Mouse (Mus musculus): ENCODE results near the gene Ccdc30. TPM values are rescaled to one million over a fixed set of nuclear protein-coding genes. Genes with fewer than 3 reads are reported as not detected.

Ccdc30 gene
- polyA plus RNA-seq, 1 experiment from 2014 or later = 9.2 TPM

DNA sequence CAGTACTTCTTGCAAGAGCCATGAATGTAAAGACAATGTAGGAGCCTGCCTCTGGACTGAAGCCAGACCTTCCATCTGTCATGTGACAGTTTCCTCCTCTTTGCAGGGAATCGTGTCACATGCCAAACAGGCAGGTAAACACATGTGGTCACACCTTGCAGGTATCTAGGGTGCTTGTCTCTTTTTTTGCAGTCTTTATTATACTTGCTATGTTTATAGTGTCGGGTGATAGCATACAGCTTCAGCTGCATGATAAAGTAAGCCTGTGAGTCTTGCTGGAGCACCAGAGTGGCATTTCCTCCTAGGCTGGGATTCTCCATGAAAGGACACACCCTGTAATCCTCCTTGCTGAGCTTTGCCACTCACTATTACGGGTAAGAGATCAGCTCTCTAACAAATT is 113.5 kb downstream of the Ccdc30 start:
- WGBS = 84% methylated on average over 3 of the region's 3 CpGs
- Histone ChIP-seq H3K27me3 (ENCODE audit: control insufficient read depth, insufficient read depth, low read length) (no peaks in the 10 kb centered on the region), H3K4me2 (replicated peaks; ENCODE audit: low read depth, low read length) (no peak overlapping the region), H3K36me3 (ENCODE audit: control insufficient read depth, insufficient read depth, low read length) (peaks cover 2% of the 10 kb centered on the region; the same call in 1 of the 2 replicates), H3K9me3 (ENCODE audit: control insufficient read depth, low read length) (no peaks in the 10 kb centered on the region), H3K9ac (ENCODE audit: low read depth, low read length) (no peak overlapping the region), H3K4me3 (ENCODE audit: low read length) (no peak overlapping the region), H3K4me1 (ENCODE audit: control insufficient read depth, insufficient read depth, low read length) (no peaks in the 10 kb centered on the region), H3K27ac (ENCODE audit: low read depth, low read length) (no peak overlapping the region)
- no peak for ATAC-seq (ENCODE audit: low FRiP score, low TSS enrichment)

DNA sequence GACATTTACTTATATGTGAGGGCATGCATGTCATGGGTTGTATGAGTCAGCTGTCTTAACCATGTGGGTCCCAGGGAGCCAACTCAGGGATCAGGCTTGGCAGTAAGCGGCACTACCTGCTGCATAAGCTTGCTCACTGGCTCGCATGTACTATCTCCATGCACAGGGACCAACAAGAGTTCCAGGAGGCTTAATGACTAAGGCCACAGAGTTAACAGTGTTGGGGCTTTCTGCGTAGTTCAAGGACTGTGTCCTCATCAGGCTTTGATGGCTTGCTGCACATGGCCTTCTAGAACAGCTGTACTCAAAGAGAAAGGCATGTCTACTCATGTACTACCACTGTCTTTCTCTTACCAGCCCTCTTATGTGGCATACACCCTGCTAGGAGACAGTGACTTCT is 114.6 kb downstream of the Ccdc30 start:
- no peak overlapping the region for H3K27ac ChIP-seq (ENCODE audit: low read depth, low read length)
- no peaks in the 10 kb centered on the region for H3K36me3 ChIP-seq (ENCODE audit: control insufficient read depth, insufficient read depth, low read length)
- ATAC-seq (ENCODE audit: low FRiP score, low TSS enrichment) = no peak
- H3K9ac ChIP-seq (ENCODE audit: low read depth, low read length) = no peak overlapping the region
- H3K27me3 ChIP-seq (ENCODE audit: control insufficient read depth, insufficient read depth, low read length) = no peaks in the 10 kb centered on the region
- no peaks in the 10 kb centered on the region; the same call in 1 of the 2 replicates for H3K4me1 ChIP-seq (ENCODE audit: control insufficient read depth, insufficient read depth, low read length)
- H3K4me3 ChIP-seq (ENCODE audit: low read length) = no peak overlapping the region
- no peak overlapping the region for H3K4me2 ChIP-seq (replicated peaks; ENCODE audit: low read depth, low read length)
- H3K9me3 ChIP-seq (ENCODE audit: control insufficient read depth, low read length) = no peaks in the 10 kb centered on the region
- WGBS = 90% methylated on average over 3 of the region's 3 CpGs

DNA sequence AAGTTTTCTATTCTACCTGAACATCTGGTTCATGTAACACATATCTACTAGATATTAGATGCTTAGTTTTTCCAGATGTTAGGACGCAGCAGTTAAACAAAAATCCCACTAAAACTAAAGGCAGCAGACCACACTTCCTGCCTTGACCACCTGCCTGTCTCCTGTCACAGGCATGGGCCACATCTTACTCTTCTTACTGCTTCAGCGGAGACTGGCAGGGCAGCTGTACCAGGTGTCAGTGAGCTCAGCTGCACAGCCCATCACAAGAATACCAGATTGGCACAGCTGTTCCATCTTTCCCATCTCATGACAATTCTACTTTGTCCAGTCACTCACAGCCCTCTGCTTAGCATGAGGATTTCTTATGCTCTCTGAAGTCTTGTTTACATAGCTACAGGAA is 118.0 kb downstream of the Ccdc30 start:
- no peak overlapping the region for H3K27ac ChIP-seq (ENCODE audit: low read depth, low read length)
- WGBS = 52% methylated on average over 2 of the region's 2 CpGs
- ATAC-seq (ENCODE audit: low FRiP score, low TSS enrichment) = no peak

DNA sequence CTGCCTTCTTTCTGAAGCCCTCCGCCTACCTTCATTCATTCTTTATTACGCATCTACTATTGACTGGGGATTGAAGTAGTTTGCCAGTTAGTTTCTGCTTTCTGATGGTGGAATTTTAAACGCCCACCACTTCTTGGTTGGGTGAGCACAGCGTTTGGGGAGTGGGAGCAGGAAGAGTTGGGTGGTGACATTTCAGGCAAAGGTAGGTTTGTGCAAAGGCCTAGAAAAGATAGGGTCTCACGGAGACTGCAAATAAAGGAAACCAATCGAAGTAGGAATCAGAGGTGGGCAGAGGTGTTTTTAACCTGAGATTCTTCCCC is 120.2 kb downstream of the Ccdc30 start:
- no peak for ATAC-seq (ENCODE audit: low FRiP score, low TSS enrichment)
- Histone ChIP-seq H3K27ac (ENCODE audit: low read depth, low read length) (peak overlapping the region; percentile 93), H3K36me3 (ENCODE audit: control insufficient read depth, insufficient read depth, low read length) (peaks cover 9% of the 10 kb centered on the region; the same call in 1 of the 2 replicates), H3K9me3 (ENCODE audit: control insufficient read depth, low read length) (no peaks in the 10 kb centered on the region), H3K4me3 (ENCODE audit: low read length) (peak overlapping the region; percentile 97), H3K27me3 (ENCODE audit: control insufficient read depth, insufficient read depth, low read length) (no peaks in the 10 kb centered on the region), H3K9ac (ENCODE audit: low read depth, low read length) (peak overlapping the region; percentile 96), H3K4me1 (ENCODE audit: control insufficient read depth, insufficient read depth, low read length) (peaks cover 11% of the 10 kb centered on the region), H3K4me2 (replicated peaks; ENCODE audit: low read depth, low read length) (peak overlapping the region; percentile 76)
- 7% methylated on average over 6 of the region's 6 CpGs for WGBS

More for the DNA sequence above, 118.0 kb downstream of the Ccdc30 start:
- Histone ChIP-seq H3K9me3 (ENCODE audit: control insufficient read depth, low read length) (no peaks in the 10 kb centered on the region), H3K4me1 (ENCODE audit: control insufficient read depth, insufficient read depth, low read length) (peaks cover 6% of the 10 kb centered on the region), H3K9ac (ENCODE audit: low read depth, low read length) (no peak overlapping the region), H3K36me3 (ENCODE audit: control insufficient read depth, insufficient read depth, low read length) (no peaks in the 10 kb centered on the region), H3K4me3 (ENCODE audit: low read length) (no peak overlapping the region), H3K4me2 (replicated peaks; ENCODE audit: low read depth, low read length) (no peak overlapping the region), H3K27me3 (ENCODE audit: control insufficient read depth, insufficient read depth, low read length) (no peaks in the 10 kb centered on the region)

DNA sequence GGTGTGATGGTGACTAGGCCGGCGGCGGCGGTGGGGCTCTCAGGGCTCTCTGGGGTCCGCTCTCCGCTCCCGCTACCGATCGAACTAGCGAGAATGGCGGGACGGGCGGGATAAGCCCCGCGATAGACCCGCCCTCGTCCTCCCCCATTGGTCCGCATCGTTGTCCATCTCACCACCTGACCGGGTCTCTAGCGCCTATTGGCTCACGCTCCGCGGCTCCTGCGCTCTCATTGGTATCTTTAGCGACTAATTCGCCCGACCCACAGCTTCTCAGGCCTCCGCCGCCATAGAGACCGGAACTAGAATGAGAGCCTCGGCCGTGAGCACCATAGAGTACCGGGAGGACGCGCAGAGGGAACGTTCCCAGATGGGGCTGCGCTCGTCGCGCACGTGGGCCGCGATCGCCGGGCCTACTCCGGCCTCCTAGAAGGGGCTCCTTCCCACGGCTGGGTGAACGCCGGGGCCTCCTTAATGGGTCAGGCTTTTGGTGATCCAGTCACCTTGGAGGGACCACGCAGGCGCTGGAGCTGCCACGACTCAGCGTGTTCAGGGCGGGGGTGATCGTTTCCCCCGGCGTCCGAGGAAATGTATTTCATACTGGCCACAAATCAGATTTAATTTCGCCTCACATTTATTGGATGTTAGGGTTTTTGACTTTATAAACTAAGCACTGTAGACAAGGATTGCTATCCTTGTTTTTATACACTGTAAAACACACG is 120.7 kb downstream of the Ccdc30 start, which contains the start of gene Ybx1:
Gene Ybx1 (minus strand): TSS at position 190 of the 719 bp plus-strand sequence.
- Histone ChIP-seq H3K4me2 (replicated peaks; ENCODE audit: low read depth, low read length) (peak within 1 kb of the TSS; percentile 85), H3K27me3 (ENCODE audit: control insufficient read depth, insufficient read depth, low read length) (no peaks in the 10 kb centered on the region), H3K9ac (ENCODE audit: low read depth, low read length) (peak within 1 kb of the TSS; percentile 96), H3K4me1 (ENCODE audit: control insufficient read depth, insufficient read depth, low read length) (peaks cover 11% of the 10 kb centered on the region), H3K9me3 (ENCODE audit: control insufficient read depth, low read length) (no peaks in the 10 kb centered on the region), H3K27ac (ENCODE audit: low read depth, low read length) (peak within 1 kb of the TSS; percentile 93), H3K36me3 (ENCODE audit: control insufficient read depth, insufficient read depth, low read length) (peaks cover 9% of the 10 kb centered on the region; the same call in 1 of the 2 replicates), H3K4me3 (ENCODE audit: low read length) (peak within 1 kb of the TSS; percentile 97)
- under 1% methylated on average over 60 of the region's 61 CpGs for WGBS
- peak; percentile 99 for ATAC-seq (ENCODE audit: low FRiP score, low TSS enrichment)

DNA sequence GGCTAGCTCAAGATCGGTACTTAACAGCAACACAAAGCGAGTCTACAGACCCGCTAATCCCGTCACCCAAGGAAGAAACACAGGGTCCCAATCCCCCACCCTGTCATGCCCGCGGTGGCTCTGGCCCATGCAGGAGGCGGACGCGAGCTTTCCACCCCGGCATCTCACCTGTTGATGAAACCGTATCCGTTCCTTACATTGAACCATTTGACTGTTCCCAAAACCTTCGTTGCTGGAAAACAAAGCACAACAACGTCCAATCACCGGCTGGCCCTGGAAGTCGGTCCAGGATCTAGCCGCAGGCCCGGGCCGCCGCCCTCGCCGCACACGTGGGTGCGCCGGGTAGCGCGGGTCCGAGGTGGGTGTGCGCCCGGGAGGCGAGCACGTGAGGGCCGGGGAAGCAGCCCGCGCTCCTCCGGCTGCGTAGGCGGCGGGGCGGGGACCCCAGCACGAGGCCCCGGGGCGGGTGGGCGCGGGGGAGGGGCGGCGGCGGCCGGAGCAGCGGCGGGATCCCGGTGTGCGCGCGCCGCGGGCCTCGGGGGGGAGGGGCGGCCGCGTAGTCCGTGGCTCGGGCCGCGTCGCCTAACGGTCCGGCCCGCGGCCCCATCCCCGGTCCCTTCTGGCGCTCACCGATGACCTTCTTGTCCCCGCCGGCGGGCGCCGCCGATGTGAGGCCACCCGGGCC is 121.6 kb downstream of the Ccdc30 start:
- Histone ChIP-seq H3K4me1 (ENCODE audit: control insufficient read depth, insufficient read depth, low read length) (peaks cover 11% of the 10 kb centered on the region), H3K27ac (ENCODE audit: low read depth, low read length) (peak overlapping the region; percentile 91), H3K36me3 (ENCODE audit: control insufficient read depth, insufficient read depth, low read length) (peaks cover 11% of the 10 kb centered on the region), H3K4me2 (replicated peaks; ENCODE audit: low read depth, low read length) (peak overlapping the region; percentile 85), H3K9ac (ENCODE audit: low read depth, low read length) (peak overlapping the region; percentile 96), H3K4me3 (ENCODE audit: low read length) (peak overlapping the region; percentile 97), H3K9me3 (ENCODE audit: control insufficient read depth, low read length) (no peaks in the 10 kb centered on the region), H3K27me3 (ENCODE audit: control insufficient read depth, insufficient read depth, low read length) (no peaks in the 10 kb centered on the region)
- ATAC-seq (ENCODE audit: low FRiP score, low TSS enrichment) = peak; percentile 36
- WGBS = under 1% methylated on average over 51 of the region's 80 CpGs

DNA sequence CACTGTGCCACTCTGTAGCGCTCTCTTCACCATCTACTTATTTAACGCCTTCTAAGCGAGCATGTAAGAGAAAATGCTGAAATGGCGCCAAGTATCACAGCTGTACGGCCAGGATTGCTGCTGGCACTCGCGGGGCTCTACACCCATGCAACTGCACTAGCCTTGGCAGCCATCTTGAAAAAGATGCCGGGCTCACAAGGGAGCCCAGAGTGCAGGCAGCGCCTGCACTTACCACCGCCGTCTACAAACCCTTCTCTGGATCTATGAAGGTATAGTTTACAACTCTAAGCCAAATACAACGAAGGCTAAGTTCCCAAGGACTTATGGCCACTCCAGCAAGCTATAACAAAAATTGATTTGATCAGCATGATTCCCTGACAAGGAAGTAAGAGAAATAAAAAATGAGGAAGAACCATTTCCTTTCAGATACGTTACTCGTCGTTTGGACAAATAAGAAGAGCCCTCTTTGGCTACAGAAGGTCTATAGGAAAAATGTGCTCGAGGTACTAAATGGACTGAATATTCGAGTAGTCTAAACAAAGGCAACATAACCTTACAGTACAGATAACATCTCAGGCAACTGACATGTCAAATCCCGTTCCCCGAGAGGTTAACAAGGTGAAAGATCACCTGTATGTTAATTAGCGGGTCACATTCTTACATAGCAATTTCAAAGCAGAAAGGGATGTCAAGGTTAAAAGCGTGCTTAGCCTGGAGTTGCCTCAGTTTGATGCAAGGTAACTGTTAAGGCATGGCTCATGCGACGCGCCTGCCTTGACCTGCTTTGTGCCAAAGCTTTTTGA is 122.3 kb downstream of the Ccdc30 start:
- Histone ChIP-seq H3K9me3 (ENCODE audit: control insufficient read depth, low read length) (no peaks in the 10 kb centered on the region), H3K9ac (ENCODE audit: low read depth, low read length) (peak overlapping the region; percentile 96), H3K36me3 (ENCODE audit: control insufficient read depth, insufficient read depth, low read length) (peaks cover 19% of the 10 kb centered on the region), H3K4me2 (replicated peaks; ENCODE audit: low read depth, low read length) (peak overlapping the region; percentile 85), H3K4me3 (ENCODE audit: low read length) (peak overlapping the region; percentile 97), H3K4me1 (ENCODE audit: control insufficient read depth, insufficient read depth, low read length) (peaks cover 11% of the 10 kb centered on the region), H3K27me3 (ENCODE audit: control insufficient read depth, insufficient read depth, low read length) (no peaks in the 10 kb centered on the region), H3K27ac (ENCODE audit: low read depth, low read length) (peak overlapping the region; percentile 91)
- no peak for ATAC-seq (ENCODE audit: low FRiP score, low TSS enrichment)
- 1% methylated on average over 24 of the region's 24 CpGs for WGBS

DNA sequence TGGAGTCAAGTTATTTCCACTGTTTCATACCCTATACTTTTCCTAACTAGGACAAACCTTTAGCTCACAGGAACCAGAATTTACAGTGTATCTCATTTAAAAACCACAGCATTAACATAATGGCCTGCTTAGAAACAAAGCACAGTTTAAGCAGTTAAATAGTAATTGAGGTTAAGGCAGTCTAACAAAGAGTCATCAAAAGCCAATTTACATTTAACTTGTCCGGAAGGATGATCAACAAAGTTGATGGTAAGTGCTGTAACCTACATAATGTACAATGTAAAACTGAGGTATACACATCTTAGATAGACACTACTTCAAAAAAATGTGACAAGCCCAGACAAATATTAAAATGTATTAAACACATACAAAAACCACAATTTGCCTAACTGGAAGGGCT is 123.4 kb downstream of the Ccdc30 start:
- ATAC-seq (ENCODE audit: low FRiP score, low TSS enrichment) = no peak
- 83% methylated on average over 1 of the region's 1 CpGs for WGBS
- H3K4me1 ChIP-seq (ENCODE audit: control insufficient read depth, insufficient read depth, low read length) = peaks cover 11% of the 10 kb centered on the region

More for the DNA sequence above, 123.4 kb downstream of the Ccdc30 start:
- Histone ChIP-seq H3K9ac (ENCODE audit: low read depth, low read length) (peak overlapping the region; percentile 96; the same call in 1 of the 2 replicates), H3K9me3 (ENCODE audit: control insufficient read depth, low read length) (no peaks in the 10 kb centered on the region), H3K36me3 (ENCODE audit: control insufficient read depth, insufficient read depth, low read length) (peaks cover 29% of the 10 kb centered on the region), H3K4me2 (replicated peaks; ENCODE audit: low read depth, low read length) (peak overlapping the region; percentile 85), H3K27me3 (ENCODE audit: control insufficient read depth, insufficient read depth, low read length) (no peaks in the 10 kb centered on the region), H3K27ac (ENCODE audit: low read depth, low read length) (no peak overlapping the region), H3K4me3 (ENCODE audit: low read length) (peak overlapping the region; percentile 97)
